Mouse (Mus musculus): ENCODE measurements around the gene Srrm4.
"Not testable (repeated sequence)": the region's sequence is repeated elsewhere in the genome, so short reads cannot be mapped to it uniquely, and the experiment has no call there.

Srrm4 gene

DNA sequence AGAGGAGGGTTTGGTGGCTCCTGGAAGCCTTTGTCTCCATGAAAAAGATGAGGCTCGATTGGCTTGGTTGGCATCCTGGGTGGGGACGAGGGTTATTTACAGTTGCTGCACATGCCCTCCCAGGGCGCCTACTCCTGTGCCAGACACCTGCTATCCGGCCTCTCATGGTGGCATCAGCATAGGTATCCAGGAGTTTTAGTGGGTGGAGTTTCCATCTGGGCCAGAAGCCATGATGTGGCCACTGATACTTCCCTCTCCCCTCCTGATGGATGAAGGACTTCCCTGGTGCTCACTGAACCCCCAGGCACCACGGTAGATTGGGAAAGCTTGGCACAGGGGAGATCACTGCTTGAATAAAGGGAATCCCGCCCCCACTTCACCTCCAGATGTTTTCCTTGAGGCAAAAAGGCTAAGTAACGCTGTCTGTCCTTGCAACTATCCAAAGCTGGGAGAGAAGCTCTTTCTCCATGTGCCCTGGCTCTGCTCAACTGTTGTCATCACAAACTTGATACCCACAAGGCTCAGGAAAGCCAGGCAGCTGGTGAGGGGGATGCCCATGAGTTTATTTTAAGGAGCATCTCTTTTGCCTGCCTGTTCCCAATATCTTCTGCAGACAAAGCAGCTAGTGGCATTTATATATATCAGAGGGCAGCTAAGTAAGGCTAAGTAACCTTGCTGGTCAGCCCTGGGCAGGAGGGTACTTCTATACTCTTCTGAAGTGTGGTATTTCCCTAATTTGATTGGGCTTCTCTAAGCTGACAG, 148.7 kb downstream of the Srrm4 start:
- DNase-seq (ENCODE audit: low read depth), result no peak

- DNase-seq (ENCODE audit: low read depth), result no peak
These were observed 151.4 kb downstream of the Srrm4 start for GRCm38 (mm10) chr5:116440251-116440650.

GRCm38 (mm10) chr5:116438328-116438727, 153.3 kb downstream of the Srrm4 start:
- DNase-seq (ENCODE audit: low read depth), result no peak

- DNase-seq (ENCODE audit: low read depth), result no peak
These were observed 155.5 kb downstream of the Srrm4 start for GRCm38 (mm10) chr5:116436117-116436516.

DNA sequence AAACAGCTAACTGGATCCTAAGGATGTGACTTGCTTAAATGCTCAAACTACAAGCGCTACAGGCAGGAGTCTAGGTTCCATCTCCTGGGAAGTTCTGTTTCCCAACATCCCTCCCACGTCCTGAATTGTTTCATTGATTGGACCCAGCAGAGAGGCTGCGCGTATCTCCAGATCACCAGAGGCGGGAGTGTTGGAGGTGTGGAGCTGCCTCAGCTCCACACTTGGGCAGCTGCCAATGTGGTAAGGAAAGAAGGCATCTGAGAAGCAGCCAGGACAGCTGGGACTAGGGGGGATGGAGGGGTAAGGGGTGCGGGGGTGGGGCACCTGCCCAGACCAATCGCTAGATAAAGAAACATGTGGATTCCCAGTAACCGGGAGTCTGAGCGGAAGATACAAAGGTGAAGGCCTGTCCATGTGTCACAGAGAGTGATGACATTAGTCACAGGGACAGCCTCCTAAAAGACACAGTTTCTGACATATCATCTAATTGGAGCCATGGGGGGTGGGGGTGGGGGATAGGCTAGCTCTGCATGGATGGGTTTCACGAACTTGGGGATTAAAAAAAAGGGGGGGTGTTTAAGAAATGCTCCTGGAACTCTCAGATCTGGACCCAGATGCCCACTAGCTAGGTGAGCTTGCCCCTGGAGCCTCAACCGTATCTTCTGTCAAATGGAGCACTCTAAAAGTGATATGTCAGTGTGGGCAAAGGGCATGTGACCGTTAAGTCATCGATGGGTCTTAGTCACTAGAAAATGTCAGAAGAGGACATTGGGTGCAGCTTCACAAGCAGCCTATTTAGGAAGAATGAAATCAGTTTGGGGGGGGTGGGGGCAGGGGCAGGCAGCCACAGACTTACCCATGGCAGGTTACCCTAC, 156.4 kb downstream of the Srrm4 start:
- no peak for DNase-seq (ENCODE audit: low read depth)

- no peak for DNase-seq (ENCODE audit: low read depth)
These were observed 158.7 kb downstream of the Srrm4 start for GRCm38 (mm10) chr5:116432871-116433270.

DNA sequence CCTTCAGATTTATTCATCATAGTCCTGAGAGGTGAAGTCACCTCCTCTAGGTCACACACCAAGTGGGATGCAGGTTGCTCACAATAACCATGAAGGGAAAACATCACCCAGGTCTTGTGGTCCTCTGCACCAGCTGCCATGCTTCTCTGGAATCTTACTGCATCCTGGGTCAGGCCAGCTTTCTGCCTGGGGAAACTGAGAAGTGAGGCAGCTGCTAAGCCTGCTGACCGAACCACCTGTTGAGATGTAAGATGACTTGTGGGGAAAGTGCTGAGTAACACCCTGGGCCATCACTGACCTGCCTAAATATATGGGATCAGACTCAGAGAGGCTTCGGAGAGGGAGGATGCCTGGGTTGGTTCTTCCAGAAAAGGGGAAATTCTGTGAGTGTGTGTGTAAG, 164.9 kb downstream of the Srrm4 start:
- no peak for DNase-seq (ENCODE audit: low read depth)

DNA sequence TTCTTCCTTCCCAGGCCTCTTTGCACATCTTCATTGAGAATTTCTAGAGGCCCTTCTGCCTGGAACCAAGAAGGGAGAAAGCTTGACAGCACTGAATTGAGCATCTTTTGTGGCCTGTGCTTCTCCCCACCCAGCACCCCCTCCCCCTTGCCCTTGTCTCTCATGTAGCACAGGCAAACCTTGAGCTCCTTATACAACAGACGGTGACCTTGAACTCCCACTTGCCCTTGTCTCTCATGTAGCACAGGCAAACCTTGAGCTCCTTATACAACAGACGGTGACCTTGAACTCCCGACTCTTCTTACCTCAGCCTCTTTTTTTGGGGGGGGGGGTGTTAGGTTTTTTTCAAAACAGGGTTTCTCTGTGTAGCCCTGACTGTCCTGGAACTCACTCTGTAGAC, 165.9 kb downstream of the Srrm4 start:
- not testable (repeated sequence) for DNase-seq (ENCODE audit: low read depth)

DNA sequence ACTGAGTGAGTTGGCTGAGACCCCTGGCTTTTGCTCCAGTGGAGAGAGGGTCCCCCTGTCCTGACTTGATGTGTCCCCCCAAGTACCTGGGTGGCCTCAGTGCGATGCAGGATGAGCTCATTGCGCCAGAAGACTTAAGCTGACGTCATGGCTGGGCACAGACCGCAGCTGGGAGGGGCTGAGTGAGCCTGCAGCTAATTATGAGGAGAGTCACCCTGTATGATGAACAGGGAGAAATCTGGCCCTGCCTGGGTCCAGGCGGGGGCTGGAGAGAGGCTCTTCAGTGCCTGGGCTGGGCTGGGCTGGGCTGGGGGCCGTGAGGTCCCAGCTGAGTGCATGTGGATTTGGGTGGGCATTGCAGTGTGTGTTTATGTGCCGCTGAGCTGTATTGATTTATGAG, 166.3 kb downstream of the Srrm4 start:
- no peak for DNase-seq (ENCODE audit: low read depth)

GRCm38 (mm10) chr5:116423746-116424145, 167.9 kb downstream of the Srrm4 start:
- no peak for DNase-seq (ENCODE audit: low read depth)

GRCm38 (mm10) chr5:116422699-116423201, 168.9 kb downstream of the Srrm4 start, which contains the start of gene Hspb8:
TSS of gene Hspb8 (minus strand) at chr5:116422864.
- DNase-seq (ENCODE audit: low read depth), result no peak

DNA sequence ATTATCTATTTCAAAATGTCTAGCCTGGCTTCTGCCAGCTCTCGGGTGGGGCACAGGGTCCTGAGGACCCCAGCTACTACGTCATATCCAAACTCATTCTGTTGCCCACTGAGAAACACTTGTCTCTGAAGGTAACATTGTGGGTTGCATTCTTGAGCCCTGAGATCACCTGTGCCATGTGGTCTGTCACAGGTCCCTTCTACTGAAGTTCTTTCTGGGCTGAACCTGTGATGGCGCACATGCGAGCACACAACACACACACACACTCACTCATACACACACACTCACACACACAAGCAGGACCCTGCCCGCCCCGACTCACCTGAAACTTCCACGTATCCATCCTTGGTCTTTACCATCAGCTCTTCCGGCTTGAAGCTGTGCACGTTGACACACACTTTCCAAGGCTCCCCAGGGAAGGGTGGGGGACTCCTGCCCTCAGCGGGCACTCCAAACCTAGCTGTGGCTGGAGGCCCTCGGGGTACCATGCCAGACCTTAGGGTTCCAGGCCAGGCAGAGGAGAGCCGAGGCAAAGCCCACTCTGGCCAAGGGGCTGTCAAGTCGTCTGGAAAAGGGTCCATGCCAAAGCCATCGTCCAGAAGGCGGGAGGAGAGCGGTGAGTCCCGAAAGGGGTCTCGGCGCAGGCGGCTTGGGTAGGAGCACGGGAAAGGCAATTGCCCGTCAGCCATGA, 169.7 kb downstream of the Srrm4 start:
- DNase-seq (ENCODE audit: low read depth), result no peak

DNA sequence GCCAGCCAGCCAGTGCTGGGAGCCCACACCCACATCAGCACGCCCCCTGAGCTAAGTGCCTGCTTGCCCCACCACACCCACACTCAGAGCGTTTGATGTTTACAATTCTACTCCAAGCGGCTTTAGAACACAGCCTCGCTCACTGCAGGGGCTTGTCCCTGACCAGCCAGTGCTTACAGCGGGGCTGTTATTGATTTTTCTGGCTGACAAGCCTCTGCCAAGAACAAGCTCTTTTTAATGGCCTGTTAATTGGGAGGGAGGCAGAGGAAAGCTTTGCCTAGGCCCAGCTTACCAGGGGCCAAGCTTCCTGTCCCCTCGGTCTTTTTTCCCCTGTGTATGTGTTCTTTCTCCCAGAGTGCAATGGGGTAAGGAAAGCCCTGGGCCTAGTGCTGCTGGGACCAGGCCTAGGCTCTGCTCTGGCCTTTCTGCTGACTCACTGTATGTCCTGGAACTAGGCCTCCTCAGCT, 170.8 kb downstream of the Srrm4 start:
- DNase-seq (ENCODE audit: low read depth), result no peak

- DNase-seq (ENCODE audit: low read depth), result no peak
These were observed 171.4 kb downstream of the Srrm4 start for GRCm38 (mm10) chr5:116420213-116420612.

DNA sequence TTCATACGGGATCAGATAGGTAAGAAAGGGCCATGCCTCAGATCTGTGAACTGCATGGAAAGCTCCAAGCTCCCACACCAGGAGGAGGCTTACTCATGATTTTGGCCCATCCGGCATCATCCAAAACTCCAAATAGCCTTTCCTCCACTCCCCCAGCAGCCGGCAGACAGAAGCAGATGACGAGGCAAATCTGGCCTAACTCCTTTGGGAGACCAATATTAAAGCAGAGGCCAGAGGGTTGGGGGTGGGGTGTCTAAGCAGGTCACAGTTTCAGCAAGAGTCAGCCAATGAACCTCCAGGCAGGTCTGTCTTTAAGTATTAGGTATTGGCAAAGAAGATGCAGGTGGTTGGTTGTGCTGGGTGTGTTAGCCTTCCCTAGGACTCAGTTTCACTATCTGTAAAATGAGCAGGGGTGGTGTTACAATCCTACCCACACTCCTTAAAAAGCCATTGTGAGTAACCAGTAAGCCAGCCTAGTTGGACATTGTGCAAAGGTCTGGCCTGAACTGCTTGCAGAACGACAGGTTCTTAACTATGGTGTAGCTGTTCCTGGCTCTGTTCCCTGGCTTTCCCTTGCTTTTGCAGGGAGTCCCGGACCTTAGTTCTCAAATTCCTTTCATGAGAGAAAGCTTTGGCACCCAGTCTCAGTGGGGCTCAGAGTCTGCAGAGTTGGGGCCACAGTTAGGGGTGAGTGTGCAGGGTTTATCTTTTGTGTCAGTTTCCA, 172.1 kb downstream of the Srrm4 start:
- DNase-seq (ENCODE audit: low read depth), result no peak

- DNase-seq (ENCODE audit: low read depth), result no peak
These were observed 175.4 kb downstream of the Srrm4 start for GRCm38 (mm10) chr5:116416208-116416607.

DNA sequence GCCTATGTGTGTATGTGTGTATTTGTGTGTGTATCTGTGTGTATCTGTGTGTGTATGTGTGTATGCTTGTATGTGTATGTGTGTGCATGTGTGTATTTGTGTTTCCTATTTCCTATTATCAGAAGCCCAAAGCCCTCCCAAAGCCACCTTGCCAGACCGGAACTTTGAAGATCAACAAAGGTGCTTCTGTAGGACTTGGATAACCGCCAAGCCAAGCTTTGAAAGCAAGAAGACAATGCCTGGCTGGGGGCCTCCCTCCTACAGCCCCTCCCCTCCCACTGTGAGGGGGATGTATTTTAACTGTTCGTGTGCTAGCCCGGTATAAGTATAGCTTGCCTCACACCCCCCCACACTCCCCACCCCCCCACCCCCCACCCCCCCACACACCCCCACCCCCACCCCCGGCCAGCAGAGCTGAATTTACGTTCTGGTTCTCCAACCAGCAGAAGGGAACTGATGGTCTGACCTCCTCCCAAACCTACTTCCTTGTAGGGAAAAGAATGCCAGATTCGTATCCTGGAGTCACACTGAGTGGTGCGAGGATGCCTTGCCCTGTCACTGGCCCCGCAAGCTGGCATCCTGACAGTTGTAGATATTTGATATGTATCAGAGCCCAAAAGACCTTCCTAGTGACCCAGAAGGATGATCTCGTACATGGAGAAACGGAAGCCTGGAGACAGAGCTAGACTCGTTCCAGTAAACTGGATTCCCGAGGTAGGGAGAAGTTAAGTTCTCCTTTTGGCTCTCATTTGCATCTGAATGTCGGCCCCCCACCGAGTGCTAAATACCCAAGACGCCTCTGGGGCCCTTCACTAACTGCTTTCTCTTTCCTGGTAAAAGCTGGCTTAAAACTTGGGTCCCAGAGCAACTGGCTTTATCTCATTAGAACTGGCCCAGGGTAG, 181.7 kb downstream of the Srrm4 start:
- no peak for DNase-seq (ENCODE audit: low read depth)

DNA sequence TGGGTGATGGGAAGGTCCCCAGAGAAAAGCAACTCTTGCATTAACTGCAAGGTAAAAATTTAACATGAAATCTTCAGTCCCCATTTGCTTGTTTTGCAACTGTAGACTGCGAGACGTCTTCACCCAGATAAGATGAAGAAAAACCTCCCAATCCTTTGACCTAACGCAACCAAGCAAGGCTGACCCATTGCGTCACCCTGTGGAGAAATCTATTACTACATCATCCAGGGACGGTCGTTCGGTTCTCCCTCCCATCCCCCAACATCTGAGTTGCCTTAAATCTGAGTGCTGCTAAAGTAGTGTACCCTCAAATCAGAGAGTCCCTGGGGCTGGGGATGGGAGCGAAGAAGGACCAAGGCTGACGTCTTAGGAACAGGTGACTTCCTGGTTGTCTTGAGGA, 182.7 kb downstream of the Srrm4 start:
- DNase-seq (ENCODE audit: low read depth), result no peak

GRCm38 (mm10) chr5:116407936-116408335, 183.7 kb downstream of the Srrm4 start:
- no peak for DNase-seq (ENCODE audit: low read depth)

GRCm38 (mm10) chr5:116407321-116407720, 184.3 kb downstream of the Srrm4 start:
- DNase-seq (ENCODE audit: low read depth), result no peak

DNA sequence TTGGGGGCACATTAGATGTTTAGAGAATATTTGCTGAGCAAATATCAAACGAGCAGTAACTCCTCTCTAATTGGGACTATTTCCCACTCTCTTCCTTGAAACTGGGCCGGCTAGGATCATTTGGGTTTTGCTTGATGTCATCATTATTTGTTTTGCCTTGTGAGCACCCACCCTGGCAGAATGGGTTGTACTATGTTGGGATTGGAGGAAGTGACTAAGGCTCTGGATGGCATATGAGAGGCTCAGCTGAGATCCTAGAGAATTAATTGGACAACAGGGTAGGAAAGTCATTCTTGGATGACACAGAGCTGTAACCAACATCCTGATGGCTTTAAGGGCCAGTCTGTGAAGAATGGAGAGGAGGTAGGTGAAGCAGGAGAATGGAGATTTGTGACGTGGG, 185.1 kb downstream of the Srrm4 start:
- DNase-seq (ENCODE audit: low read depth), result no peak

All from c-Kit-positive CD71-positive TER-119-negative erythroid progenitor cells, embryonic 14.5 days (primary cell).